Mouse (Mus musculus): Measurements from ENCODE around the gene Krtcap3.

GRCm38 (mm10) chr5:31291361-31291688 lies 39.8 kb downstream of the Krtcap3 start:
- TF ChIP-seq POLR2A (IDR thresholded peaks at IDR 0.05; ENCODE audit: insufficient read depth, low read depth, low read length), result no peak
- TF ChIP-seq EP300 (IDR thresholded peaks at IDR 0.05; ENCODE audit: insufficient read depth, low read depth, low read length), result no peak
- TF ChIP-seq CTCF (IDR thresholded peaks at IDR 0.05), result peak; percentile 24; the same call in 1 of the 2 replicates
